Mouse (Mus musculus) testis, adult 2 months (tissue): ENCODE data around the gene Kcnmb2.

Experiments used
- CTCF ChIP-seq: fragments of 200-500 bp; IDR thresholded peaks from 2 replicates; pipeline ENCODE4 v1.5.1; 2012; ENCODE audit warnings: low read depth, mild to moderate bottlenecking, inconsistent platforms, low read length, moderate library complexity; ENCODE audit not compliant: control insufficient read depth, insufficient read depth, insufficient replicate concordance
- POLR2A ChIP-seq: fragments of 200-500 bp; IDR thresholded peaks from 2 replicates; pipeline ENCODE4 v1.6.1; 2012; ENCODE audit warnings: low read depth, mild to moderate bottlenecking, inconsistent platforms, low read length, moderate library complexity; ENCODE audit not compliant: control insufficient read depth

DNA sequence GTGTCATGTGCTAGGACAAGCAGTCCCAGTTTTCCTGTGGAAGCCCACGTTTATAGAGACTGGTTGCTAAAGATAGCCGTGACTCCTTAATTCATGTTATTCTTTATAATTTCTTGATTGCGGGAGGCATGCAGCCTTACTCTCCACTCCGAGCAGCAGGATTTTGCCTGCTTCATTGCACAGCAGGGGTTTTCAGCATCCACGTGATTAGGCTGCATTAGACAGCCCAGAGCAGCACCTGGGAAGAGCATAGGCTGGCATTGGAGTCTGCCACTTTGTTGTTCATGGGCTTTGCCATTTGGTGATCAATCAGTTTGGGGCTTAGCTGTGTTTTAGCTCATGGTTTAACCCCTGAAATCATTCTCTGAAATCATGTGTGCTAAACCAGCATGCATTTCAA is 80.1 kb downstream of the Kcnmb2 start:
- no peak for TF ChIP-seq CTCF
- no peak for TF ChIP-seq POLR2A
